ENCODE assay signal across 8 mouse cellular contexts in genomic region chr19:29524614-29525013, GRCm38 (mm10). TPM values are rescaled to one million over a fixed set of nuclear protein-coding genes. Genes with fewer than 3 reads are reported as not detected.
DNase-seq lines count a peak whose midpoint lies in the region; ATAC-seq and TF ChIP-seq lines count a peak whose summit lies in the region.

No protein-coding gene starts in this region.

- no peak for ATAC-seq in embryonic facial prominence, embryonic 13.5 days (ENCODE audit: insufficient number of reproducible peaks, insufficient read depth, low FRiP score, low TSS enrichment, low read depth)
- ATAC-seq in limb, embryonic 13.5 days (ENCODE audit: low FRiP score, low read depth): no peak

- H3K27ac ChIP-seq in cerebellum, adult 2 months (ENCODE audit: insufficient read depth, low read length): no peak overlapping the region
- H3K27ac ChIP-seq in embryonic facial prominence, embryonic 13.5 days: no peak overlapping the region
- H3K27ac ChIP-seq in limb, embryonic 13.5 days: no peak overlapping the region

- DNase-seq in cerebellum, adult 2 months: peak; percentile 31 to 39
- no peak for DNase-seq in cerebellum, adult 9-11 months
- DNase-seq in lung, adult 18-20 months: peak; percentile 26 to 30
- no peak for DNase-seq in lung, postnatal 25 days (ENCODE audit: low spot score)
- no peak for DNase-seq in layer of hippocampus, adult 9-10 months (ENCODE audit: low spot score)
- no peak for DNase-seq in layer of hippocampus, postnatal 10 days (ENCODE audit: low spot score in 2 of 2)

- peak overlapping the region; percentile 71 for H3K4me2 ChIP-seq in embryonic facial prominence, embryonic 13.5 days
- H3K4me2 ChIP-seq in limb, embryonic 13.5 days (replicated peaks): peak overlapping the region; percentile 72

- peaks cover 10% of the 10 kb centered on the region; the same call in 1 of the 2 replicates for H3K36me3 ChIP-seq in embryonic facial prominence, embryonic 13.5 days
- H3K36me3 ChIP-seq in limb, embryonic 13.5 days: peaks cover 11% of the 10 kb centered on the region

- WGBS in cerebellum, adult 2 months: 39% methylated on average over 4 of the region's 4 CpGs
- WGBS in embryonic facial prominence, embryonic 13.5 days: 54% methylated on average over 4 of the region's 4 CpGs
- WGBS in limb, embryonic 13.5 days: 62% methylated on average over 4 of the region's 4 CpGs

- TF ChIP-seq CTCF in cerebellum, adult 2 months (IDR thresholded peaks at IDR 0.05; ENCODE audit: borderline replicate concordance, insufficient read depth, low read depth, low read length): no peak

- TF ChIP-seq POLR2A in cerebellum, adult 2 months (IDR thresholded peaks at IDR 0.05; ENCODE audit: borderline replicate concordance, insufficient read depth, low read length): no peak

- 0 out of 2 replicates have a peak overlapping the region, but pooled peaks have one; percentile 21 for H3K9ac ChIP-seq in embryonic facial prominence, embryonic 13.5 days
- no peak overlapping the region for H3K9ac ChIP-seq in limb, embryonic 13.5 days

- 0 out of 2 replicates have a peak, but pooled peaks cover 6% of the 10 kb centered on the region for H3K9me3 ChIP-seq in embryonic facial prominence, embryonic 13.5 days
- peaks cover 6% of the 10 kb centered on the region for H3K9me3 ChIP-seq in limb, embryonic 13.5 days

- H3K4me3 ChIP-seq in cerebellum, adult 2 months (replicated peaks; ENCODE audit: insufficient read depth, low read depth, low read length): no peak overlapping the region
- H3K4me3 ChIP-seq in embryonic facial prominence, embryonic 13.5 days: 0 out of 2 replicates have a peak overlapping the region, but pooled peaks have one; percentile 12
- H3K4me3 ChIP-seq in limb, embryonic 13.5 days: no peak overlapping the region

- no peaks in the 10 kb centered on the region for H3K4me1 ChIP-seq in cerebellum, adult 2 months (ENCODE audit: control insufficient read depth, insufficient read depth, low read length)
- peaks cover 16% of the 10 kb centered on the region for H3K4me1 ChIP-seq in embryonic facial prominence, embryonic 13.5 days
- peaks cover 21% of the 10 kb centered on the region for H3K4me1 ChIP-seq in limb, embryonic 13.5 days

- H3K27me3 ChIP-seq in cerebellum, adult 2 months (ENCODE audit: control insufficient read depth, insufficient read depth, low read length): no peaks in the 10 kb centered on the region
- H3K27me3 ChIP-seq in embryonic facial prominence, embryonic 13.5 days: no peaks in the 10 kb centered on the region
- no peaks in the 10 kb centered on the region for H3K27me3 ChIP-seq in limb, embryonic 13.5 days

RNA-seq across cellular contexts. Expression of gene Ric1, which starts 2.5 kb away (rescaled TPM):
- 28.0 and 30.8 TPM in 2 replicates for polyA plus RNA-seq in cerebellum, adult 2 months (2012; rRNA removed)
- 29.6 and 32.1 TPM in 2 replicates for polyA plus RNA-seq in embryonic facial prominence, embryonic 13.5 days (2015; fragmentation: Nextera tagmentation; extraction: Ambion mirVana)
- polyA plus RNA-seq in limb, embryonic 13.5 days (2015; fragmentation: Nextera tagmentation; extraction: Ambion mirVana): 25.5 and 25.7 TPM in 2 replicates
- total RNA-seq in layer of hippocampus, postnatal 10 days (2021): 10 to 100 TPM; 44.0 to 49.7 TPM

Comparison
In these comparisons a context has a peak if more than half of its experiments do, and no peak if none do; other contexts are left out.
1. DNase-seq: peak in cerebellum, adult 2 months (2 of 2) and lung, adult 18-20 months (2 of 2); none in cerebellum, adult 9-11 months (single experiment), lung, postnatal 25 days (single experiment), layer of hippocampus, adult 9-10 months (single experiment) and layer of hippocampus, postnatal 10 days (0 of 2).